Mouse (Mus musculus) kidney, embryonic 15.5 days (tissue): ENCODE measurements around the gene Cyp4f40. TPM values are rescaled to one million over a fixed set of nuclear protein-coding genes. Genes with fewer than 3 reads are reported as not detected.
"Not testable (repeated sequence)": the region's sequence is repeated elsewhere in the genome, so short reads cannot be mapped to it uniquely, and the experiment has no call there.

Source experiments
- ATAC-seq: fragments of 200-750 bp; cut with Nextera tagmentation; replicated peaks from 2 replicates; pipeline ENCODE4 v1.8.0; 2017; ENCODE audit warnings: moderate TSS enrichment; ENCODE audit not compliant: low FRiP score
- H3K27ac ChIP-seq: fragments of 300-500 bp; sonication (generic); 2 replicates; pipeline ENCODE4 v1.5.1; 2015; ENCODE audit warnings: mild to moderate bottlenecking, inconsistent platforms
- H3K27me3 ChIP-seq: fragments of 300-500 bp; sonication (generic); 2 replicates; pipeline ENCODE4 v1.6.1; 2015; ENCODE audit warnings: inconsistent platforms
- H3K36me3 ChIP-seq: fragments of 300-500 bp; sonication (generic); 2 replicates; pipeline ENCODE4 v1.6.1; 2015; ENCODE audit warnings: inconsistent platforms
- H3K4me1 ChIP-seq: fragments of 300-500 bp; sonication (generic); 2 replicates; pipeline ENCODE4 v1.6.1; 2015; ENCODE audit warnings: inconsistent platforms
- H3K4me2 ChIP-seq: fragments of 300-500 bp; sonication (generic); 2 replicates; pipeline ENCODE4 v1.6.1; 2015; ENCODE audit warnings: moderate library complexity, mild to moderate bottlenecking, inconsistent platforms
- H3K4me3 ChIP-seq: fragments of 300-500 bp; sonication (generic); replicated peaks from 2 replicates; pipeline ENCODE4 v1.5.1; 2015; ENCODE audit warnings: mild to moderate bottlenecking, inconsistent platforms
- H3K9ac ChIP-seq: fragments of 300-500 bp; sonication (generic); 2 replicates; pipeline ENCODE4 v1.6.1; 2015; ENCODE audit warnings: mild to moderate bottlenecking, inconsistent platforms
- H3K9me3 ChIP-seq: fragments of 300-500 bp; sonication (generic); replicated peaks from 2 replicates; pipeline ENCODE4 v1.6.1; 2016; ENCODE audit warnings: inconsistent platforms
- WGBS: fragments of 180-500 bp; shearing (Covaris S2); methylation state at CpG from one replicate; pipeline ENCODE4 v1.1.7; 2015; ENCODE audit warnings: mixed read lengths; 5-methylcytosine and 5-hydroxymethylcytosine counted together
- polyA plus RNA-seq: library from polyadenylated mRNA; unstranded; fragments of >200 nt; fragmentation: Nextera tagmentation; extraction: Ambion mirVana; gene quantifications from 2 replicates; pipeline ENCODE4 v1.2.1, GENCODE M21; 2015

The Cyp4f40 gene
- polyA plus RNA-seq, 1 experiment from 2014 or later: not detected

DNA sequence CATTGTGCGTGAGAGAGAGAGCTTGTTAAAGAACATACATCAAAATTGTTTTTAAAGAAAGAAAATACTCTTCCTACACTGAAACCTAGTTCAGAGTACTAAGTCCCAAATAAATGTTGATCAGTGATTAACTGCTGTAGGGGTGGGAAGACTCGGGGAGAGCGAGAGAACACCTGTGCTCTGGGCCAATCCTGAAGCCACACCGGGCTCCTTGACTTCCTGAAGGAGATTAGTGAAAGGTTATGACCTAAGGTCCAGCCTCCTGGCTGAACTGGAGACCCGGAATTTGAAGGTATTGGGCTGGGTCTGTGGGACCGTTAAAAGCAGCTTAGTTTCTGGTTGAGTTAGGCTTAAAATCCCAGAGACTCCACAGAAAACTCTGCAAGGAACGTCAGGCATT is 64.1 kb downstream of the Cyp4f40 start:
- H3K36me3 ChIP-seq: no peaks in the 10 kb centered on the region
- 0 out of 2 replicates have a peak, but pooled peaks cover 7% of the 10 kb centered on the region for H3K9me3 ChIP-seq
- no peak for ATAC-seq
- no peaks in the 10 kb centered on the region for H3K27me3 ChIP-seq
- no peak overlapping the region for H3K4me2 ChIP-seq
- no peaks in the 10 kb centered on the region for H3K4me1 ChIP-seq
- H3K4me3 ChIP-seq: no peak overlapping the region
- no peak overlapping the region for H3K27ac ChIP-seq
- H3K9ac ChIP-seq: no peak overlapping the region
- 82% methylated on average over 7 of the region's 7 CpGs for WGBS

DNA sequence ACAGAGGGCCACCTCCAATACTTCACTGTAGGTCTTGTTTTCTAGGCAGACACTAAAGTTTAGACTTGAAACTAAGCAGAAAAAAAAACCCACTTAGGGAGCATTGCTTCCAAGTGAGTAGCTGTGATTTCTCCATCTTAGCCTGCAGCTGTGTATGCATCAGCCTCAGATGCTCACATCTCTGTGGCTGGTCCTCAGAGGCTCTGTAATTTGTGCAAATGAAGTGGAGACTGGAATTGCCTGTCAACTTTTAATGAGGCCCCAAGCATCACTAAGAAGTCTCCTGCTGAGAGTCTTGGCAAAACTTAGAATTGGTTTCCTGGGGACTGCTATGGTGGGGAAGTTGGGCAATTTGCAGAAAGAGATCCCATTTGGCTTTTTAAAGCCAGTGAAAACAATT is 67.7 kb downstream of the Cyp4f40 start:
- H3K4me3 ChIP-seq, H3K36me3 ChIP-seq, ATAC-seq, H3K27me3 ChIP-seq, H3K9me3 ChIP-seq, H3K9ac ChIP-seq, H3K4me1 ChIP-seq, H3K27ac ChIP-seq, H3K4me2 ChIP-seq: not testable (repeated sequence)

Other genes with a start within 250 kb of the Cyp4f40 start
- gene Pglyrp2, start 234.7 kb upstream of the Cyp4f40 start, polyA plus RNA-seq: not detected in 2 replicates
- gene Cyp4f39, start 206.2 kb upstream of the Cyp4f40 start, polyA plus RNA-seq: 0.55 and 0.66 TPM in 2 replicates
- 8.4 and 9.3 TPM in 2 replicates for gene Cyp4f17, start 152.8 kb upstream of the Cyp4f40 start, polyA plus RNA-seq
- 20.9 and 21.7 TPM in 2 replicates for gene Cyp4f16, start 122.3 kb upstream of the Cyp4f40 start, polyA plus RNA-seq
- gene Cyp4f37, start 37.6 kb upstream of the Cyp4f40 start, polyA plus RNA-seq: not detected in 2 replicates
- gene Cyp4f15, start 26.7 kb downstream of the Cyp4f40 start, polyA plus RNA-seq: 0.16 TPM in 1 of 2 replicates, not detected in the other
- gene Zfp871, start 129.4 kb downstream of the Cyp4f40 start, polyA plus RNA-seq: 31.2 and 33.4 TPM in 2 replicates
- gene Zfp811, start 151.0 kb downstream of the Cyp4f40 start, polyA plus RNA-seq: 3.0 TPM in 2 replicates
- 15.9 and 17.3 TPM in 2 replicates for gene Zfp799, start 171.4 kb downstream of the Cyp4f40 start, polyA plus RNA-seq
- 7.7 and 8.0 TPM in 2 replicates for gene Zfp870, start 232.7 kb downstream of the Cyp4f40 start, polyA plus RNA-seq